Mouse (Mus musculus): ENCODE measurements at regions not wholly inside any gene's neighbourhood (a gene's known extent, or its start where the extent isn't known, plus 50 kb on each side); places are given as distances from the start of the nearest gene placed in this dataset.
A peak's percentile ranks its signal among the peaks of the same experiment; 100 is the strongest.

DNA sequence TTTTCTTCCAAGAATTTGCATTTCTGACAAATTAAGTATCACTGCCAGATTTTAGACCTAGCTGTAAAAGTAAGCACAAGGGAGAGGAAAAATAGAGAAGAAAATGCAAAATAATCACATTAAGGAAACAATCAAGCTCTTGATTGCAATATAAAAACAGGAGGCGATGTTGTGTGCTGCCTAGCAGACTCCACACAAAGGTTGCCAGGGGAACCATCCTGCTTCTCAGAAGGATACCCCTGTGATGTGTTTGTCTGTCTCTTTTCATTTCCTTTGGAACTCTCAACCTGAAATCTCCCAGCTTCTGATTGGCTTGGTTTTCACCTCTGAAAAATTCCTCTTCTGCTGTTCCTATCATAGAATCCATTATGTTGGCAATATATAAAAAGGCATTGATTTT, 514.3 kb upstream of the Atp2b1 start:
- no peak overlapping the region for H3K4me2 ChIP-seq
- WGBS, result 10% methylated on average over 1 of the region's 1 CpGs
- no peak overlapping the region for H3K9ac ChIP-seq (ENCODE audit: low read length)
- no peak overlapping the region for H3K27ac ChIP-seq (ENCODE audit: low read depth, low read length)
- peaks cover 3% of the 10 kb centered on the region; the same call in 1 of the 2 replicates for H3K4me1 ChIP-seq (ENCODE audit: control insufficient read depth, insufficient read depth, low read length)
- no peak overlapping the region for H3K4me3 ChIP-seq (ENCODE audit: low read depth, low read length)
- no peaks in the 10 kb centered on the region for H3K36me3 ChIP-seq (ENCODE audit: control insufficient read depth, insufficient read depth, low read length)
- H3K27me3 ChIP-seq (ENCODE audit: control insufficient read depth, insufficient read depth, low read length), result no peaks in the 10 kb centered on the region
- ATAC-seq (ENCODE audit: low FRiP score) (peak; percentile 87), DNase-seq (ENCODE audit: low spot score, missing footprints) (peak; percentile 89)
- no peaks in the 10 kb centered on the region for H3K9me3 ChIP-seq (ENCODE audit: control insufficient read depth, low read length)

DNA sequence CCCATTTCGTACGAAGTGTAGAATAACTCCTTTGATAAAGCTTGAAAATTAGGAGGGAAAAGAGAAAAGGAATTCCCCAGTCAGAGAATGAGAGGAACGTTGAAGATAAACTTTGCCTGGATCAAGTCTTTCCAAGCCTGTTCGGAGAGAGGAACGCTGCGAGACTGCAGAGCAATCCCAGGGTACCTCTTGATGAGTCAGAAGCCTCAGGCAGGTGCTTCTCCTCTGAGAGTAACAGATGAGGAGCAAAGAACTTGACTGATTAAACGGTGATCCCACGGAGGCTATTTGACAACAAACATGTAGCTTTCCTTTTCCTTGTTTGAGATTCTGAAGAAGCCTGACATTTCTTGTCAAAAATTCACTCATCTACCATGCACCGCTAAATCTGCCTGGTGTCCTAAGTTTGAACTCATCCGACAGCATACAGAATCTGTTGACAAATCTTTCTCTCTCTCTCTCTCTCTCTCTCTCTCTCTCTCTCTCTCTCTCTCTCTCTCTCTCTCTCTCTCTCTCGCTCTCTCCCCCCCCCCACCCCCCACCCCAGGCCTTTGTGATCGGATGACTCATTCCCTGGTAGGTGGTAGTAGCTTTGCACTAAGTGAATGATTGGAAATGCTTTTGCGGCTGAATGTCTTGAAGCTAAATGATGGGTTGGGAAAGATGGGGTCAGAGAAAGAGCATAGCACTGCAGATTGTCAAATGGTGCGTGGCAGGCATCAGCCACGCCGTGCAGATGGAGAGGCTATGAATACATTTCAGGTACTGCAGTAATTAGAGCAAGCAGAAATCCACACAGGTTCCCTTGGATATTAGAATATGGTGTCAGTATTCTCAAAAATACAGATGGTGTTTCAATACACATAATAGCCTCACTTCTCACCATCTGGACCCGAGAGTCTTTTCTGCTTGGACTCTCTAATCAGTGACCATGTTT, 496.1 kb upstream of the Atp2b1 start:
- Histone ChIP-seq H3K27me3 (ENCODE audit: control insufficient read depth, insufficient read depth, low read length) (no peaks in the 10 kb centered on the region), H3K4me1 (ENCODE audit: control insufficient read depth, insufficient read depth, low read length) (no peaks in the 10 kb centered on the region), H3K9me3 (ENCODE audit: control insufficient read depth, low read length) (no peaks in the 10 kb centered on the region), H3K4me2 (no peak overlapping the region), H3K4me3 (ENCODE audit: low read depth, low read length) (no peak overlapping the region), H3K9ac (ENCODE audit: low read length) (no peak overlapping the region), H3K27ac (ENCODE audit: low read depth, low read length) (no peak overlapping the region), H3K36me3 (ENCODE audit: control insufficient read depth, insufficient read depth, low read length) (no peaks in the 10 kb centered on the region)
- ATAC-seq (ENCODE audit: low FRiP score), result 0 out of 2 replicates have a peak, but pooled peaks have one; percentile 30
- no peak for DNase-seq (ENCODE audit: low spot score, missing footprints)
- 75% methylated on average over 16 of the region's 17 CpGs for WGBS

GRCm38 (mm10) chr10:98424450-98424849, 489.8 kb upstream of the Atp2b1 start:
- Histone ChIP-seq H3K4me1 (ENCODE audit: control insufficient read depth, insufficient read depth, low read length) (no peaks in the 10 kb centered on the region), H3K9me3 (ENCODE audit: control insufficient read depth, low read length) (no peaks in the 10 kb centered on the region), H3K4me3 (ENCODE audit: low read depth, low read length) (no peak overlapping the region), H3K4me2 (no peak overlapping the region), H3K36me3 (ENCODE audit: control insufficient read depth, insufficient read depth, low read length) (no peaks in the 10 kb centered on the region), H3K9ac (ENCODE audit: low read length) (no peak overlapping the region), H3K27me3 (ENCODE audit: control insufficient read depth, insufficient read depth, low read length) (no peaks in the 10 kb centered on the region), H3K27ac (ENCODE audit: low read depth, low read length) (no peak overlapping the region)
- ATAC-seq (ENCODE audit: low FRiP score) (no peak), DNase-seq (ENCODE audit: low spot score, missing footprints) (no peak)
- 86% methylated on average over 1 of the region's 1 CpGs for WGBS

DNA sequence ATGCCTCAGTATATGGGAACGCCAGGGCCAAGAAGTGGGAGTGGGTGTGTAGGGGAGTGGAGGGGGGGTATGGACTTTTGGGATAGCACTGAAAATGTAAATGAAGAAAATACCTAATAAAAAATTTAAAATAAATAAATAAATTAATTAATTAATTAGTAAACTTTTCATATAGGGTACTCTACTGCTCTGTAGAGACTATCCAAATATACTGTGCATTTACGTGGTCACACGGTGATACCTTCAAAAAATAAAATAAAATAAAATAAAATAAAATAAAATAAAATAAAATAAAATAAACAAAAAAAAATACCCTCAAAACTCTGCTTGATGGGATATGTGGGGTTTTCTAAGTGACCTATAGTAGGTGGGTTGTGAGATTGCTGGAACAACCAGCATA, 479.2 kb upstream of the Atp2b1 start:
- Histone ChIP-seq H3K27me3 (ENCODE audit: control insufficient read depth, insufficient read depth, low read length) (no peaks in the 10 kb centered on the region), H3K9ac (ENCODE audit: low read length) (no peak overlapping the region)
- 90% methylated on average over 3 of the region's 3 CpGs for WGBS

GRCm38 (mm10) chr10:98461538-98461937, 452.7 kb upstream of the Atp2b1 start:
- DNase-seq (ENCODE audit: low spot score, missing footprints), result no peak
- WGBS, result 80% methylated on average over 2 of the region's 2 CpGs
- no peak overlapping the region for H3K9ac ChIP-seq (ENCODE audit: low read length)
- H3K36me3 ChIP-seq (ENCODE audit: control insufficient read depth, insufficient read depth, low read length), result no peaks in the 10 kb centered on the region
- ATAC-seq (ENCODE audit: low FRiP score), result no peak
- no peak overlapping the region for H3K4me3 ChIP-seq (ENCODE audit: low read depth, low read length)
- no peak overlapping the region for H3K4me2 ChIP-seq
- H3K27me3 ChIP-seq (ENCODE audit: control insufficient read depth, insufficient read depth, low read length), result no peaks in the 10 kb centered on the region
- H3K4me1 ChIP-seq (ENCODE audit: control insufficient read depth, insufficient read depth, low read length), result no peaks in the 10 kb centered on the region
- no peaks in the 10 kb centered on the region for H3K9me3 ChIP-seq (ENCODE audit: control insufficient read depth, low read length)
- H3K27ac ChIP-seq (ENCODE audit: low read depth, low read length), result no peak overlapping the region

More for the DNA sequence above, 479.2 kb upstream of the Atp2b1 start:
- no peaks in the 10 kb centered on the region for H3K36me3 ChIP-seq (ENCODE audit: control insufficient read depth, insufficient read depth, low read length)
- H3K9me3 ChIP-seq (ENCODE audit: control insufficient read depth, low read length), result no peaks in the 10 kb centered on the region
- no peak overlapping the region for H3K4me3 ChIP-seq (ENCODE audit: low read depth, low read length)
- H3K27ac ChIP-seq (ENCODE audit: low read depth, low read length), result no peak overlapping the region
- H3K4me1 ChIP-seq (ENCODE audit: control insufficient read depth, insufficient read depth, low read length), result no peaks in the 10 kb centered on the region
- ATAC-seq (ENCODE audit: low FRiP score) (peak; percentile 27; the same call in 1 of the 2 replicates), DNase-seq (ENCODE audit: low spot score, missing footprints) (no peak)
- H3K4me2 ChIP-seq, result no peak overlapping the region

- H3K4me3 ChIP-seq (ENCODE audit: low read depth, low read length), result no peak overlapping the region
- no peaks in the 10 kb centered on the region for H3K9me3 ChIP-seq (ENCODE audit: control insufficient read depth, low read length)
- H3K4me1 ChIP-seq (ENCODE audit: control insufficient read depth, insufficient read depth, low read length), result no peaks in the 10 kb centered on the region
- no peaks in the 10 kb centered on the region for H3K36me3 ChIP-seq (ENCODE audit: control insufficient read depth, insufficient read depth, low read length)
- no peak for DNase-seq (ENCODE audit: low spot score, missing footprints)
- no peaks in the 10 kb centered on the region for H3K27me3 ChIP-seq (ENCODE audit: control insufficient read depth, insufficient read depth, low read length)
- H3K9ac ChIP-seq (ENCODE audit: low read length), result no peak overlapping the region
- no peak overlapping the region for H3K27ac ChIP-seq (ENCODE audit: low read depth, low read length)
- no peak overlapping the region for H3K4me2 ChIP-seq
- ATAC-seq (ENCODE audit: low FRiP score), result no peak
- WGBS, result 87% methylated on average over 3 of the region's 3 CpGs
Observed at GRCm38 (mm10) chr10:98474581-98474980, 439.6 kb upstream of the Atp2b1 start.

- Histone ChIP-seq H3K9me3 (ENCODE audit: control insufficient read depth, low read length) (no peaks in the 10 kb centered on the region), H3K27ac (ENCODE audit: low read depth, low read length) (no peak overlapping the region), H3K4me3 (ENCODE audit: low read depth, low read length) (no peak overlapping the region), H3K4me1 (ENCODE audit: control insufficient read depth, insufficient read depth, low read length) (no peaks in the 10 kb centered on the region), H3K36me3 (ENCODE audit: control insufficient read depth, insufficient read depth, low read length) (no peaks in the 10 kb centered on the region), H3K9ac (ENCODE audit: low read length) (no peak overlapping the region), H3K27me3 (ENCODE audit: control insufficient read depth, insufficient read depth, low read length) (no peaks in the 10 kb centered on the region), H3K4me2 (no peak overlapping the region)
- ATAC-seq (ENCODE audit: low FRiP score) (no peak), DNase-seq (ENCODE audit: low spot score, missing footprints) (no peak)
- 86% methylated on average over 20 of the region's 20 CpGs for whole genome bisulfite sequencing
Observed at GRCm38 (mm10) chr10:98485751-98486681, 428.2 kb upstream of the Atp2b1 start.

GRCm38 (mm10) chr10:98494354-98494753, 419.9 kb upstream of the Atp2b1 start:
- DNase-seq (ENCODE audit: low spot score, missing footprints), result peak; percentile 89
- no peaks in the 10 kb centered on the region for H3K9me3 ChIP-seq (ENCODE audit: control insufficient read depth, low read length)
- no peaks in the 10 kb centered on the region for H3K4me1 ChIP-seq (ENCODE audit: control insufficient read depth, insufficient read depth, low read length)
- H3K27me3 ChIP-seq (ENCODE audit: control insufficient read depth, insufficient read depth, low read length), result no peaks in the 10 kb centered on the region
- H3K9ac ChIP-seq (ENCODE audit: low read length), result no peak overlapping the region
- WGBS, result 10% methylated on average over 8 of the region's 8 CpGs
- H3K4me2 ChIP-seq, result no peak overlapping the region
- no peaks in the 10 kb centered on the region for H3K36me3 ChIP-seq (ENCODE audit: control insufficient read depth, insufficient read depth, low read length)
- no peak overlapping the region for H3K4me3 ChIP-seq (ENCODE audit: low read depth, low read length)
- ATAC-seq (ENCODE audit: low FRiP score), result peak; percentile 90
- H3K27ac ChIP-seq (ENCODE audit: low read depth, low read length), result no peak overlapping the region

GRCm38 (mm10) chr10:98496254-98496653, 418.0 kb upstream of the Atp2b1 start:
- ATAC-seq (ENCODE audit: low FRiP score) (no peak), DNase-seq (ENCODE audit: low spot score, missing footprints) (no peak)
- H3K27me3 ChIP-seq (ENCODE audit: control insufficient read depth, insufficient read depth, low read length), result no peaks in the 10 kb centered on the region
- no peak overlapping the region for H3K4me2 ChIP-seq
- H3K9ac ChIP-seq (ENCODE audit: low read length), result no peak overlapping the region
- no peaks in the 10 kb centered on the region for H3K36me3 ChIP-seq (ENCODE audit: control insufficient read depth, insufficient read depth, low read length)
- H3K27ac ChIP-seq (ENCODE audit: low read depth, low read length), result no peak overlapping the region
- no peaks in the 10 kb centered on the region for H3K4me1 ChIP-seq (ENCODE audit: control insufficient read depth, insufficient read depth, low read length)
- no peak overlapping the region for H3K4me3 ChIP-seq (ENCODE audit: low read depth, low read length)
- WGBS, result 87% methylated on average over 4 of the region's 4 CpGs
- H3K9me3 ChIP-seq (ENCODE audit: control insufficient read depth, low read length), result no peaks in the 10 kb centered on the region
